Mouse (Mus musculus) thymus, adult 2 months (tissue): ENCODE data around the gene Fbn1.

Experiments used
- CTCF ChIP-seq: fragments of 200-500 bp; IDR thresholded peaks from 2 replicates; pipeline ENCODE4 v1.5.1; 2012; ENCODE audit warnings: mild to moderate bottlenecking, control low read depth, low read length, moderate library complexity, borderline replicate concordance; ENCODE audit not compliant: control insufficient read depth, poor library complexity, insufficient read depth; ENCODE audit errors: extremely low read depth
- POLR2A ChIP-seq: fragments of 200-500 bp; IDR thresholded peaks from 2 replicates; pipeline ENCODE4 v1.6.1; 2012; ENCODE audit warnings: mild to moderate bottlenecking, low read length, control low read depth, moderate library complexity; ENCODE audit not compliant: control insufficient read depth, poor library complexity, insufficient read depth; ENCODE audit errors: extremely low read depth

GRCm38 (mm10) chr2:125454781-125455180, 53.0 kb downstream of the Fbn1 start:
- TF ChIP-seq POLR2A (no peak), CTCF (no peak)
